Mouse (Mus musculus): ENCODE measurements around the gene Akap13. TPM values are rescaled to one million over a fixed set of nuclear protein-coding genes. Genes with fewer than 3 reads are reported as not detected.

The Akap13 gene
- total and polyA plus RNA-seq, 3 experiments: 11.4 to 32.5 (median 27.7) TPM

- peaks cover 38 to 54% of the 10 kb centered on the region in 2 experiments for H3K36me3 ChIP-seq (replicated peaks in 1 of 2; ENCODE audit: control insufficient read depth in 1 of 2, insufficient read depth in 1 of 2, low read length in 1 of 2)
Observed at GRCm38 (mm10) chr7:75704862-75705261, 249.5 kb downstream of the Akap13 start.

DNA sequence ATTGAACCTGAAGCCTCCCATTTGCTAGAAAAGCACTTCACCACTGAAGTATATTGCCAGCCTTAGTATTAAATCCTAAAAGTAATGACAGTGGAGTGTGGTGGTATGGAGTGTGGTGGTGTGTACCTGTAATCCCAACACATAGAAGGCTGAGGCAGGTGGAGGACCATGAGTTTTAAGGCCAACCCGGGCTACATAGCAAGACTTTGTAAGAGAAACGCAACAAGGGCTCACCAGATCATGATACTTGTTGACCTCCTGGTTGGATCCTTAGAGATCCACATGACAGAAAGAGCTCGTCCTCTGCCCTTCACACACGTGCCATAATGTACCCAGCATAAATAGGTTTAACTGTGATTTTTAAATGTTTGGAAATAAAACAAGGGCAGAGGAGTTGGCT lies 254.6 kb downstream of the Akap13 start:
- in situ Hi-C loops (cut with MboI; ENCODE audit: low pct_ligation_motif_present, low pct_unique_long_range_greater_than_20kb, low sequenced_read_pairs): loop anchor here (25.0 kb wide), 1 partner anchor 323 kb away; no protein-coding TSS in a partner anchor
- H3K9ac ChIP-seq (ENCODE audit: insufficient read depth, low read depth): no peak overlapping the region
- H3K4me1 ChIP-seq (ENCODE audit: control insufficient read depth in 1 of 2, insufficient read depth in 2 of 2): peaks cover 3 to 61% of the 10 kb centered on the region in 2 experiments
- no peaks in the 10 kb centered on the region for H3K9me3 ChIP-seq (replicated peaks; ENCODE audit: low read length)
- H3K27me3 ChIP-seq (replicated peaks): no peaks in the 10 kb centered on the region
- H3K4me3 ChIP-seq (replicated peaks in 1 of 3; ENCODE audit: low read depth in 2 of 3, low read length in 2 of 3, poor library complexity in 1 of 3): no peak overlapping the region
- H3K4me2 ChIP-seq (ENCODE audit: insufficient read depth, low read depth, poor library complexity, severe bottlenecking): no peak overlapping the region
- TF ChIP-seq ELF1 (IDR thresholded peaks at IDR 0.05; ENCODE audit: low read depth, low read length) (no peak), MXI1 (IDR thresholded peaks at IDR 0.05; ENCODE audit: low read depth, low read length) (no peak), E2F4 (IDR thresholded peaks at IDR 0.05; ENCODE audit: insufficient replicate concordance, low read depth, low read length) (no peak), UBTF (IDR thresholded peaks at IDR 0.05; ENCODE audit: low read depth, low read length) (no peak), POLR2A (IDR thresholded peaks at IDR 0.05; ENCODE audit: low read depth, low read length) (no peak), KAT2A (IDR thresholded peaks at IDR 0.05; ENCODE audit: insufficient replicate concordance, low read length) (no peak), USF1 (IDR thresholded peaks at IDR 0.05; ENCODE audit: low read depth, low read length) (no peak), GABPA (IDR thresholded peaks at IDR 0.05; ENCODE audit: insufficient replicate concordance, low read depth, low read length) (no peak), SMC3 (IDR thresholded peaks at IDR 0.05; ENCODE audit: low read depth, low read length) (no peak), CTCF (conservative IDR thresholded peaks at IDR 0.05 in 1 of 2, IDR thresholded peaks at IDR 0.05 in 1 of 2; ENCODE audit: low read depth in 2 of 2, low read length in 2 of 2) (no peak), TBP (conservative IDR thresholded peaks at IDR 0.05; ENCODE audit: low read depth, low read length) (no peak), ZC3H11A (IDR thresholded peaks at IDR 0.05; ENCODE audit: low read depth, low read length) (no peak), EP300 (IDR thresholded peaks at IDR 0.05; ENCODE audit: low read length) (no peak)
- H3K36me3 ChIP-seq (replicated peaks in 1 of 2; ENCODE audit: control insufficient read depth in 1 of 2, insufficient read depth in 1 of 2, low read length in 1 of 2): peaks cover 40 to 69% of the 10 kb centered on the region in 2 experiments
- no peaks in the 10 kb centered on the region; the same call in 1 of the 2 replicates for H3K79me2 ChIP-seq (replicated peaks; ENCODE audit: control insufficient read depth, extremely low read depth, insufficient read depth, poor library complexity, severe bottlenecking)
- dilution Hi-C loops (cut with MboI; ENCODE audit: extremely low pct_ligation_motif_present, extremely low pct_unique_long_range_greater_than_20kb, low sequenced_read_pairs): no loop called here
- H3K27ac ChIP-seq (ENCODE audit: insufficient read depth, low read depth): no peak overlapping the region
- DNase-seq (ENCODE audit: extremely low read depth): no peak

More at GRCm38 (mm10) chr7:75704862-75705261, 249.5 kb downstream of the Akap13 start:
- dilution Hi-C loops (cut with MboI; ENCODE audit: extremely low pct_ligation_motif_present, extremely low pct_unique_long_range_greater_than_20kb, low sequenced_read_pairs): no loop called here
- Histone ChIP-seq H3K4me1 (ENCODE audit: control insufficient read depth in 1 of 2, insufficient read depth in 2 of 2) (peaks cover 5 to 53% of the 10 kb centered on the region in 2 experiments; a peak in 3 of 4 replicates), H3K79me2 (replicated peaks; ENCODE audit: control insufficient read depth, extremely low read depth, insufficient read depth, poor library complexity, severe bottlenecking) (peaks cover 12% of the 10 kb centered on the region), H3K27me3 (replicated peaks) (no peaks in the 10 kb centered on the region), H3K4me2 (ENCODE audit: insufficient read depth, low read depth, poor library complexity, severe bottlenecking) (no peak overlapping the region), H3K4me3 (replicated peaks in 1 of 3; ENCODE audit: low read depth in 2 of 3, low read length in 2 of 3, poor library complexity in 1 of 3) (no peak overlapping the region), H3K9me3 (replicated peaks; ENCODE audit: low read length) (no peaks in the 10 kb centered on the region), H3K9ac (ENCODE audit: insufficient read depth, low read depth) (no peak overlapping the region), H3K27ac (ENCODE audit: insufficient read depth, low read depth) (no peak overlapping the region)
- TF ChIP-seq KAT2A (IDR thresholded peaks at IDR 0.05; ENCODE audit: insufficient replicate concordance, low read length) (no peak), TCF12 (IDR thresholded peaks at IDR 0.05; ENCODE audit: low read depth, low read length) (no peak), NELFE (IDR thresholded peaks at IDR 0.05; ENCODE audit: low read depth, low read length) (no peak), MYC (IDR thresholded peaks at IDR 0.05; ENCODE audit: low read depth, low read length) (no peak), E2F4 (IDR thresholded peaks at IDR 0.05; ENCODE audit: insufficient replicate concordance, low read depth, low read length) (no peak), USF1 (IDR thresholded peaks at IDR 0.05; ENCODE audit: low read depth, low read length) (no peak), SIN3A (IDR thresholded peaks at IDR 0.05; ENCODE audit: low read length) (no peak), MEF2A (IDR thresholded peaks at IDR 0.05; ENCODE audit: borderline replicate concordance, low read depth, low read length) (no peak), POLR2A (IDR thresholded peaks at IDR 0.05; ENCODE audit: low read depth, low read length) (no peak), RAD21 (IDR thresholded peaks at IDR 0.05; ENCODE audit: low read depth, low read length) (no peak), HCFC1 (IDR thresholded peaks at IDR 0.05; ENCODE audit: low read depth, low read length) (no peak), JUN (IDR thresholded peaks at IDR 0.05; ENCODE audit: insufficient read depth, low read depth, low read length) (no peak), ETS1 (conservative IDR thresholded peaks at IDR 0.05; ENCODE audit: low read depth, low read length) (no peak), JUND (conservative IDR thresholded peaks at IDR 0.05; ENCODE audit: low read depth, low read length) (no peak), MAFK (IDR thresholded peaks at IDR 0.05; ENCODE audit: insufficient replicate concordance, low read length) (no peak), MAZ (IDR thresholded peaks at IDR 0.05; ENCODE audit: low read depth, low read length) (no peak), RCOR1 (conservative IDR thresholded peaks at IDR 0.05; ENCODE audit: low read depth, low read length) (no peak), SMC3 (IDR thresholded peaks at IDR 0.05; ENCODE audit: low read depth, low read length) (no peak), PAX5 (IDR thresholded peaks at IDR 0.05; ENCODE audit: low read length) (no peak)
- no peak for DNase-seq (ENCODE audit: extremely low read depth)
- in situ Hi-C loops (cut with MboI; ENCODE audit: low pct_ligation_motif_present, low pct_unique_long_range_greater_than_20kb, low sequenced_read_pairs): loop anchor here (25.0 kb wide), 1 partner anchor 318 kb away; no protein-coding TSS in a partner anchor
